Mouse (Mus musculus) v-Abl transformed pro-B cells (cell line): ENCODE results near the gene Hist1h2br.
"Not testable (repeated sequence)": the region's sequence is repeated elsewhere in the genome, so short reads cannot be mapped to it uniquely, and the experiment has no call there.

ENCODE experiments used
- in situ Hi-C, 2 experiments: fragments of 400-800 bp; cut with MboI; formaldehyde crosslinking; loops; one replicate each; pipeline ENCODE4 v1.15.1; 2025; ENCODE audit not compliant: unreplicated experiment in 2 of 2

The Hist1h2br gene

DNA sequence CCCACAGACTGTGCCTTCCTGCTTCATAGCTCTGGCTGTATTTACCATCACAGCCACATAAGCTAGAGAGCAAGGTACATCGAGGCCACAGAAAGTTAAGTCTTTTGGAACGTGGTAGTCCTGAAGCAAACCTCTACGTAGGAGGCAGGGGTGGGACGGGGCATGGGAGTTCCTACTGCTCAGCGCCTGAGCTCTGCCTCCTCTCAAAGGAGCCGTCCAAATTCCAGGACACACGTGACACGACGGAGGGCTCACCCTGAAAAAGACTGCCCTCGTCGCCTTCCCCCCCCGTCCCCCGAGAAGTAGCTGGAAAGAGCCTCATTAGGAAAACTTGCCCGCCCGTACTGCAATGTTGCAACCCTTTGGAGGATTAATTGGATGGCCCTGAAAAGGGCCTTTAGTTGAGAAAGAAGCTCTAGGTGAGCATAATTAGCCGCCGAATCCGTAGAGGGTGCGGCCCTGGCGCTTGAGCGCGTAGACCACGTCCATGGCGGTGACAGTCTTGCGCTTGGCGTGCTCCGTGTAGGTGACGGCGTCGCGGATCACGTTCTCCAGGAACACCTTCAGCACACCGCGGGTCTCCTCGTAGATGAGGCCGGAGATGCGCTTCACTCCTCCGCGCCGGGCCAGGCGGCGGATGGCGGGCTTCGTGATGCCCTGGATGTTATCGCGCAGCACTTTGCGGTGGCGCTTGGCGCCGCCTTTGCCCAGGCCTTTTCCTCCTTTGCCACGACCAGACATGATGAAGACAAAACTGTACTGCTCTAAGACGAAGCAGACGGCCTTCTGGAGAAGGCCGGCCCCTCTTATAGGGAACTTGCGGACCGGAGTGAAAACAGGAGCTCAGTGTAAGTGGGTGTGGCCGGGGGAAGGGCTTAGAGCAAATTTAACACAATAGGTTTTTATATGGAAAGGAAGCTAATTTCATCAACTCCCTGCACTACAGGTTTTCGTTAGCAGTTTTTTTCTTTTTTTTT is 1.8 kb upstream of the Hist1h2br start, which contains the start of gene Hist1h4n:
Hist1h4n (minus strand) TSS at position 779 of the 977 bp plus-strand sequence.
- in situ Hi-C loops = not testable (repeated sequence)

DNA sequence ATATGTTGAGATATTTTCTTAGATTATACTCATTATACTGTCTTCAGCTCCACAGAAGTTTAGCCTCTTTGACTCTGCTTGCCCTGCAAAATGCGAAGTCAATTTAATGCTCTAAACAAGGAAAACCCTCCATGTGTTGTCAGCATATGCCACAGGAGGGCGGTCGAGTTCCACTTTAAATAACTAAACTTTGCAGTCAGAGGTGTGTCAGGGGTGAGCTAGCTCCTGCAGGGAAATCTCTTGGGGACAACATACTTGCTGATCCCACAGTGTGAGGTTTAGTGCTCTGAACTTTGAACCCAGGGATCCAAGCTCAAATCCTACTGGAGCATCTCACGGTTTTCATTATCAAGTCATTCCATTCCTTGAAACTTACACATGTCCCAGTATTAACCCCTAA is 7.0 kb downstream of the Hist1h2br start:
- in situ Hi-C loops = not testable (repeated sequence)

DNA sequence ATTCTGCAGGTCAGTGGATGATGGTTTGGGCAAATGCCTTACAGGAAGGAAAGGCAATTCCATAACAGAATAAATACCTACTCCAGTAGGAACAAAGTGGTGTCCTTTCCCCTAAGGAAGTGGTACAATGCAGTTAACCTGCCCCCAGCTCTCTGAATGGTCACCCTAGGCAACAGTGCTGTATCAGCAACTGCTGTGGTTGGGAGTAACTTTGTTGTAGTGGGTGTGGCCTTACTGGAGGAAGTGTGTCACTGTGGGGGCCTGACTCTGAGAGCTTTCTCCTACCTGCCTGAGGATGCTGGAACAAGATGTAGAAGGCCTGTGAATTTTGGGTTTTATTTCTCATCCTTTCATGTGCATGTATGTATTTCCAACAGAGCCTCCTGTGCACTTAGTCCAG is 12.8 kb downstream of the Hist1h2br start:
- in situ Hi-C loops = not testable (repeated sequence)

DNA sequence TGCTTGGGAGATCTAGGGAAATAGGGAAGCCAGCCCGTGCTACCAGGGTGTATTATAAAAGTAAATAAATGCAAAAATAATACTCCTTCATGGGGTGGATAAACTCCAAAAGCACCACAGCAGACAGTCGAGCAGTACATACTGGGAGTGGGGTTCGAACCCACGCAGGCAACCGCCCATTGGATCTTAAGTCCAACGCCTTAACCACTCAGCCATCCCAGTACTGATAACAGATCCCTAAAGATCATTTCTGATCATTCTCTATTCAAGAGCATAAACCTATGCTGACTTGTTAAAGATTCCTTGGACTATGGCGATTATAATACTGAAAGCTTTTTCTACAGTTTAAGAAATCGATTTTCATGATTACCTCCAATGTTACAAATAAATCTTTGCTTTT is 14.3 kb downstream of the Hist1h2br start:
- in situ Hi-C loops = no loop called here

DNA sequence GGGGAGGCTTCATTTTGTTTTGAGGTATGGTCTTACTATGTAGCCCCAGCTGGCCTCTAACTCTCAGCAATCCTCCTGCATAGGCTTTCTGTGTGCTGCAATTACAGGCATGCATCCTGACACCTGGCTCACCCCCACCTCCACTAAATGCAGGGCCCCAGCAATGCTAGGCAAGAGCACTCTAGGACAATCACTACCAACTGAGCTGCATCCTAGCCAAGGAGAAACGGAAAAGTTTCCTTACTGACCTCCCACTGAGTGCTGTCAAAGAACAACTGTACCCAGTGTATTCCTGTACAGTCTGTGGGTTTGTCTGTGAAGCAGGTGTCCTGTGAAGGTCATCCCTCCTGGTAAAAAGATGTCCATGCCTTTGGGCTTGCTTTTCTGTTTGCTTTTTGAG is 17.2 kb downstream of the Hist1h2br start:
- in situ Hi-C loops = loop anchor here (10.0 kb wide), 5 partner anchors 64 to 1664 kb away; partner anchors contain the start of gene Abt1 (in 1 of the 2)

DNA sequence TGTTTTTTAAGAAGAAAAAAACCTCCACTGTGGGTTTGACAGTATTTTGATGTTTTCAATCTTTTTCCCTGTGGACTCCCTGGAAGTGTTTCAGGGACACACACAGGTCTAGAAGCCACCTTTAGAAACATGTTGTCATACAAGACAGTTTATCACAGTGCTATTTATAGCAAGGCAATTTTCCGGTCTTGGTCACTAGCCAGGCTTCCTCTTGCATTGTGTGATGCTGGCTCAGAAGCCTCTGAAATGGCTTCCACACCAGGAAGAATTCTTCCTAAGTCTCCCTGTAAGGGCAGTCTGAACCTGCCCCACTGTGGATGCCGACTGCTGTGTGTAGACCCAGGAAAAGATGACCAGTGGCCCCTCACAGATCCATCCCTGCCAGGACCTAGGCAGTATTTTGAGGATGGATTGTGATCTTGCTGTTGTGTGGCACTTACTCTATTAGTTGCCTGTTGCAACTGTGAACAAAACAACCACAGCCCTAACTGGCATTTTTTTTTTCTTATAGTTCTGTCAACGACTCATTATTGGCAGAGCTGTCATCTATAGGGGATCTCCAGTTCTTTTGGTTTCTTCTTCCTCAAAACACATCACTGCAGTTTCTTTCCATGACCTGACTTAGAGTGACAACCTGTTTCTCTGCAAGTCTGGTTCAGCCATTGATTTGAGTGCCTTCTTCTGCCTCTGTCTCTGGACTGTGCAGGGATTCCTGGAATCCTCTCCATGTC is 18.8 kb downstream of the Hist1h2br start:
- in situ Hi-C loops = loop anchor here (10.0 kb wide), 5 partner anchors 62 to 1662 kb away; partner anchors contain the start of gene Abt1 (in 1 of the 2)

DNA sequence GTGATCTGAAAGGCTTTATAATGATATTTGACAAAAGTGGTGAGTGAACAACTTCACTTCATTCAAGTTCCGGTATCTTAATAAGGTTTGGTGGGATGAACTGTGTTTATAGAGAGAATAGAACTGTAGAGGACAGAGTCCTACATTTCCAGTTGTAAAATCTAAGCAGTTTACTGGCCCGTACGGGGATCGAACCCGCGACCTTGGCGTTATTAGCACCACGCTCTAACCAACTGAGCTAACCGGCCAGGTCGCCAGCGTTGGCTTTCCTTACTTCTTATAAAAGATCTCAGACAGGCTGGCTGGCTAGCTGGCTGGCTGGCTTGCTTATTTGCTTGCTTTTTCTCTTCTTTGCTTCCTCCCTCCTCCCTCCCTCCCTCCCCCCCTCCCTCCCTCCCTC is 21.6 kb downstream of the Hist1h2br start:
- in situ Hi-C loops = loop anchor here (10.0 kb wide), 5 partner anchors 60 to 1660 kb away; partner anchors contain the start of gene Abt1 (in 1 of the 2)

DNA sequence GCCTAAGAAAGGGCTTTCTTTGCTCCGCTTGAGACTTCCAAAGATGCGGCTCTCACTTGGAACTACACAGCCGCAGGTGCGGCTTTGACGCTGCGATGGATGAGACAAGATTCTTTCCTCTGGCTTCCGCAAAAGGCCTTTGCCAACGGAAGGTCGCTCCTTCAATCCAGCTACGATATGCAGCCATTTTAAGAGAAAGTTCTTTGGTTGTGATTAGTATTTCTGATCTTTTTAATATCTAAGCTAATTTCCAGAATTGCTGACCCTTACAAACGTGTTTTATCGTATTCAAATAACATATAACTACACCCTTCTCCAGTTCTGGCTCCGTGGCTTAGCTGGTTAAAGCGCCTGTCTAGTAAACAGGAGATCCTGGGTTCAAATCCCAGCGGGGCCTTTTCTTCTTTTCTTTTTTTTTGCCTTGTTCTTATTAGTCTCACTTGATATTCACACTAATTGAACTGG is 22.2 kb downstream of the Hist1h2br start:
- in situ Hi-C loops = loop anchor here (10.0 kb wide), 5 partner anchors 59 to 1659 kb away; partner anchors contain the start of gene Abt1 (in 1 of the 2)

DNA sequence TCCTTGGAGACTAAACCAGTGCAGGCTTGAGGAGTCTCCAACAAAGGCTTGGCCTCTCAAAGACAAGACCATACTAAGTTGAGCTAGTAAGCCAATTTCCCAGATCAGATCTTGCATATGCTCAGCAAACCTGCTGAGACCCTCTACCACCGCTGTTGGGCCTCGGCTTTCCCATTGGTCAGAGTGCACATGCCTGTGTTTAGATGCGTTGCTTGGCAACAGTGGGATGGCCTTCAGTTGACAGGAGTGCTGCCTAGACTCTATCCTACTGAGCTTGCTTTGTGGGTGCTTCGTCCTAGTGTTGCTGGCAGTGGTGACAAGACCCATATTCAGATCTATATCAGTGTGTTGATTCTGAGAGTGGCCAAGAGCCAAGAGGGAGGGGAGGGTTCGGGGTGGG is 28.1 kb downstream of the Hist1h2br start:
- in situ Hi-C loops = no loop called here

DNA sequence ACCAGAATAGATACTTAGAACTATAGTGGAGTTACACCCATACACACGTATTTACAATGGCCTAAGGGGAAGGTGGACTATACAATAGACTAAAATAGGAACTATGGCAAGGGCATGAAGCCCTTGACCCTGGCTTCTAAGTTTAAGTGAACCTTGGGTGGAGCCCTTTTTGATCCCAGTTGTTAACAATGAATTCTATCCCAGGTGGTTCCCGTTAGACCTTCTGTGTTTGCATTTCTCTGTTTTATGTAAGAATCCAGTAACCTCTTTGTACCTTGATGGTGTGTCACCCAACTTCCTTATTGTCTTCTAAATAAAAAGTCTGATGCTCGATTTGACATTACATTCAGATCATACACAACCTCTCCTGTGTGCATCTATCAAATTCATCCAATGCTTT is 32.0 kb downstream of the Hist1h2br start:
- in situ Hi-C loops = not testable (repeated sequence)

DNA sequence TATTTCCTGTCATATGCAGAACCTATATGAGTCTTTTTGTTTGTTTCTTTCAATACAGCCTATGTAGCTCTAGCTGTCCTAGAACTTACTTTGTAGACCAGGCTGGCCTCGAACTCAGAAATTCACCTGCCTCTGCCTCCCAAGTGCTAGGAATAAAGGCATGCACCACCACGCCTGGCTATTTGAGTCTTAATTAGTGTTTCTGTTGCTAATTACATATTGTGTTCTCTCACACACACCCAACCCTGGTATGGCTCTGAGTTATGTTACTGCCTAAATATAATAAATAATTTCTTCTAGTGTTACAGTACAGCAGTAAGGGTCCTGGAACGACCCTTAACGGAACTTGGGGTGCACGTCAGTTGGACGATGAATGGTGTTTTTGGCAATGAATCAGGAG is 47.2 kb downstream of the Hist1h2br start:
- in situ Hi-C loops = loop anchor here (25.0 kb wide), 3 partner anchors 918 to 1107 kb away; no protein-coding TSS in a partner anchor

DNA sequence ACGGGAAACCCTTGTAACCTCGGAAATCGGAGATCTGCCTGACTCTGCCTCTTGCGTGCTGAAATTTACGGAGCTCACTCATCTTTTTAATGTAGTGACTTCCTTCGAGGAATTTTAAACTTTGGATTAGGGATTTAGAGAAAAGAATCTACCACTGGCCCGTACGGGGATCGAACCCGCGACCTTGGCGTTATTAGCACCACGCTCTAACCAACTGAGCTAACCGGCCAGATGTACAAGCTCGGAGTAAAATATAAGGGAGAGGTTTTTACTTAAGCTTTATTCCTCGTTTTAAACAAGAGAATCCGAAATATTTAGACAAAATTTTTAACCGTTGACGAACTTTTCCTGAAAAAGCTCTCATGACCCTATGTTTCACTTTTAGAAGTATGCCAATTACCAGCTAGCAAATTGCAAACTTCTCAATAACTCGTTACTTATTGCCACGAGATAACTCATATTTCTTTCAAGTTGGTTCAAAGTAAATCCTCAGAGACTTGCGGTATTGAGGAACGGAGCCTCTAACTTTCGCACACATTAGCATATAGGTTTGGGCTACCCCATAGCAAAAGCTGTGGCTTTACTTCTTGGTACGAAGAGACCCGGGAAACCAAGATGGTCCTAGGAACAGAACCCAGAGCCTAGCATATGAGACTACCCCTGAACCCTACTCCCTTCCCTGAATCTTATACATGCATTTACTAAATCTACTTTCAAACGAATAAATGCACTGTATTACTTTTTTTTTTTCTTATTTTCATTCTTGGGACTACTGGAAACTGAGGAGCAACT is 48.5 kb downstream of the Hist1h2br start:
- in situ Hi-C loops = loop anchor here (25.0 kb wide), 3 partner anchors 920 to 1105 kb away; no protein-coding TSS in a partner anchor

DNA sequence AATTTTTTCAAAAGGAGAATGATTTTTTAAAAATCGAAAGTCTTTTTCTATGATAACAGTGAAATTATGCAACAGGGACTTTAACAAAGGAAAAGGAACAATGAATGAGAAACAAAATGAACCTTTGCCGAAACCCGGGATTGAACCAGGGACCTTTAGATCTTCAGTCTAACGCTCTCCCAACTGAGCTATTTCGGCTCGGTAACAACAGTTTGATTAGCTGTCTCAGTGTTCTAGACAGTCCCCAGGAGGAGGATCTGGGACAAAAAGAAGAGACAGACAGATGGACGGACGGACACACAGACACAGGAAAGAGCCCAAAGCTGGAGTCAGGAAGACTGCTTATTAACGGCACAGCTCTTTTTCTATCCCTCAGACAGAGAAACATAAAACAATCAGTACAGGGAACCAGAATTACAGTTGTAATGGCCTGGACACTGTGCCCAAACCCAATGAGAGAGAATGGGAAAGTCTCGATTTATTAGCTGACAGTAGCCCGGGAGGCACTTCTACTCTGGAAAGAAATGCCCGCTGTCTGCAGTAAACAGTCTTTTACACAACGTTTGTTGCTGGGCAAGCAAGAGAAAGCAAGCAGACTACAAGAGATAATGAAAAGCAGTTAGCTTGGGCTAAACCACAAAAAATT is 49.3 kb downstream of the Hist1h2br start:
- in situ Hi-C loops = loop anchor here (25.0 kb wide), 3 partner anchors 921 to 1104 kb away; no protein-coding TSS in a partner anchor

DNA sequence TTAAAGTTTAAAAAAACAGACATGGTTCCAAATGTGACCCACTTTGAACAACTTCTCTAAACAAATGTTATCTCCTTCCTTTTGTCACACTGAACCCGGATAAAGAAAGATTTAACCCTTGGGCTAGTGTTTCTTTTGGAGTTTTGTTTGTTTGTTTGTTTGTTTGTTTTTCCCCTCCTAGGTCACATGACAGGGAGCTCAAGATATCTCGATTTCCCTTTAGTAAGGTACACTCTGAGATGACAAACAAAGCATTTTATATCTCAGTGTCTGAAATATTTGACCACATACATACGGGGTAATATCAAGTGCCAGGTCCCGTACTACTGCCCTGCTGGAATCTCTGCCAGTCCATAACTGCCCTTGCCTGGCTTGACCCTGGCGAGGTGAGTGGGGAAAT is 49.9 kb downstream of the Hist1h2br start:
- in situ Hi-C loops = loop anchor here (25.0 kb wide), 3 partner anchors 921 to 1104 kb away; no protein-coding TSS in a partner anchor

DNA sequence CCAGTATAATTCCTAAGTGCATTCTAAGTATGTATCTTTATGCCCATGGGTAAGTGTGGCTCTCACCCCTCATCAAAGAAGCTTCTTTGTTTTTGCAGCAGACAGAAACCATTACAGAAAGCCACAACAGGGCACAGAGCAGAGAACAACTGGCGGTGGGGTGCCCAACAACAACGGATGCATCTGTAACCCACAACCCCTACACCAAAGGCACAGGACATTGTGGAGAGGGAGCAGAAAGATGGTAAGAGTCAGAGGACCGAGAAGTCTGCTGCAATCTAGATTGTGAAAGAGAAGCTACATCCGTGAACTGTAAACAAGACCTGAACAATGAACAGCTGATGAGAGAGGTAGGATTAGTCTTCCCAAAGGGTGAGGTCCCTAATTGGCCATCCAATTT is 51.0 kb downstream of the Hist1h2br start:
- in situ Hi-C loops = loop anchor here (25.0 kb wide), 3 partner anchors 922 to 1103 kb away; no protein-coding TSS in a partner anchor
